26 mouse cellular contexts compared by ENCODE assay signal in the genomic region with DNA sequence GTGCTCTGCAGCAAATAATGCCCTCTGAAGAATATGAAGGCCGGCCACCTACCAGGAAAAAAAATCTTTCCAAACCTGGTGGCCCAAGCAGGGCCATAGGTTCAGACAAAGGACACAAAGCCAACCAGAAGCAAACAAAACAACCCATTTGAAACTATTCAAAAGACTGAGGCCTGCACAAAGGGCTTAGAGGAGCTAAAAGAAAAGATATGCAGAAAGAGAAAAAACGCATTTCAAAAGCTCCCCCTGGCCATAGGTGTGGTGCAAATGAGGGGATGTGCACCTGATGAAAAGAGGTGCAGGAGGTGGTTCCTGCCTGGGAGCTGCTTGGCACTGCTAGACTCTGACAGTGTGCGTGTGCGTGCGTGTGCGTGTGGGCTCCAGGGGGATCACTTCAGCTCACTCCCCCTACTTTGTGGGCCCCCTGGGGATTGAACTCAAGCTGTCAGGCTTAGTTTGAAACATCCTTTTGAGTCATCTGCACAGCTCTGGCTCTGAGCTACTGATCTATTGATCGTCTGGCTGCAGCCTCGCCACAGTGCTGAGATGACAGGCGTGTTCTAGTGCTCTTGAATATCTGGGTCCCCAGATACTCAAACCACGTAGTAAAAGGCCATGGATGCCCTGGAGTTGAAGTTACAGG. TPM values are rescaled to one million over a fixed set of nuclear protein-coding genes. Genes with fewer than 3 reads are reported as not detected.
DNase-seq lines count a peak whose midpoint lies in the region; ATAC-seq and TF ChIP-seq lines count a peak whose summit lies in the region.
"Had no signal": no experiment of that assay in that cellular context is flagged by ENCODE, and none has a peak within 500 bp of the region (broad histone marks: within the 10 kb centered on the region; RNA-seq: fewer than 3 reads in every experiment).

No protein-coding gene starts in this region.

- 20% methylated on average over 10 of the region's 10 CpGs for WGBS in midbrain, embryonic 10.5 days
- WGBS in midbrain, embryonic 11.5 days, result 17% methylated on average over 10 of the region's 10 CpGs
- WGBS in forebrain, embryonic 12.5 days, result 5% methylated on average over 10 of the region's 10 CpGs

- H3K4me1 ChIP-seq in midbrain, embryonic 10.5 days, result peaks cover 42% of the 10 kb centered on the region
- peaks cover 15% of the 10 kb centered on the region for H3K4me1 ChIP-seq in midbrain, embryonic 11.5 days (ENCODE audit: control insufficient read depth, insufficient read depth, low read length)
- peaks cover 59% of the 10 kb centered on the region for H3K4me1 ChIP-seq in E14TG2a.4 (replicated peaks; ENCODE audit: low read depth, low read length)
- H3K4me1 ChIP-seq in forebrain, embryonic 12.5 days, result peaks cover 19% of the 10 kb centered on the region

- no peak overlapping the region for H3K4me2 ChIP-seq in midbrain, embryonic 11.5 days
- no peak overlapping the region for H3K4me2 ChIP-seq in forebrain, embryonic 12.5 days
- H3K4me2 ChIP-seq: embryonic facial prominence, embryonic 12.5 days; limb, embryonic 15.5 days; liver, embryonic 15.5 days; lung, embryonic 15.5 days; stomach, embryonic 15.5 days had no signal

- no peak for ATAC-seq in midbrain, embryonic 11.5 days (ENCODE audit: low FRiP score)
- ATAC-seq in forebrain, embryonic 12.5 days (ENCODE audit: low FRiP score), result no peak
- no peak for ATAC-seq in CD4-positive, CD25-positive, alpha-beta regulatory T cell, adult 4 months
- ATAC-seq: inflammation-experienced regulatory T-cells, adult 6 months had no signal

- no peaks in the 10 kb centered on the region for H3K9me3 ChIP-seq in midbrain, embryonic 10.5 days (replicated peaks)
- no peaks in the 10 kb centered on the region for H3K9me3 ChIP-seq in midbrain, embryonic 11.5 days (ENCODE audit: control insufficient read depth, low read length)
- no peaks in the 10 kb centered on the region for H3K9me3 ChIP-seq in E14TG2a.4 (ENCODE audit: low read length)
- no peaks in the 10 kb centered on the region for H3K9me3 ChIP-seq in forebrain, embryonic 12.5 days
- H3K9me3 ChIP-seq: embryonic facial prominence, embryonic 12.5 days; heart, embryonic 10.5 days; limb, embryonic 15.5 days; liver, embryonic 15.5 days; lung, embryonic 15.5 days; stomach, embryonic 15.5 days had no signal

- peak; percentile 20 for DNase-seq in midbrain, embryonic 10.5 days (ENCODE audit: low spot score)
- DNase-seq in midbrain, embryonic 11.5 days (ENCODE audit: low spot score, missing footprints), result no peak
- peak; percentile 99 for DNase-seq in R1 (ENCODE audit: low read depth, low spot score)
- DNase-seq in induced T-regulatory cell, adult 2 months (ENCODE audit: low read depth), result peak; percentile 36
- DNase-seq in heart, adult 18-20 months, result no peak
- DNase-seq: adrenal gland, postnatal 25 days; cerebellum, adult 9-10 months; gastrocnemius, adult 2 months; kidney, adult 18-20 months; left cerebral cortex, postnatal 4 days; lung, postnatal 36 days; right cerebral cortex, postnatal 25 days; thymus, adult 2 months; thymus, postnatal 4 days had no signal

- H3K4me3 ChIP-seq in midbrain, embryonic 10.5 days, result no peak overlapping the region
- no peak overlapping the region for H3K4me3 ChIP-seq in midbrain, embryonic 11.5 days (ENCODE audit: low read depth, low read length)
- H3K4me3 ChIP-seq in E14TG2a.4 (replicated peaks; ENCODE audit: low read length), result 0 out of 2 replicates have a peak overlapping the region, but pooled peaks have one; percentile 1
- no peak overlapping the region for H3K4me3 ChIP-seq in forebrain, embryonic 12.5 days (replicated peaks)
- H3K4me3 ChIP-seq: embryonic facial prominence, embryonic 12.5 days; gastrocnemius, adult 2 months; heart, embryonic 10.5 days; limb, embryonic 15.5 days; liver, embryonic 15.5 days; lung, embryonic 15.5 days; stomach, embryonic 15.5 days had no signal

- no peak overlapping the region for H3K9ac ChIP-seq in midbrain, embryonic 11.5 days (ENCODE audit: low read length)
- no peak overlapping the region for H3K9ac ChIP-seq in forebrain, embryonic 12.5 days
- H3K9ac ChIP-seq: embryonic facial prominence, embryonic 12.5 days; limb, embryonic 15.5 days; liver, embryonic 15.5 days; lung, embryonic 15.5 days; stomach, embryonic 15.5 days had no signal

- TF ChIP-seq CTCF in E14TG2a.4 (conservative IDR thresholded peaks at IDR 0.05; ENCODE audit: low read length), result no peak

- no peaks in the 10 kb centered on the region for H3K36me3 ChIP-seq in midbrain, embryonic 10.5 days
- no peaks in the 10 kb centered on the region for H3K36me3 ChIP-seq in midbrain, embryonic 11.5 days (ENCODE audit: control insufficient read depth, insufficient read depth, low read length)
- peaks cover 13% of the 10 kb centered on the region for H3K36me3 ChIP-seq in E14TG2a.4 (ENCODE audit: insufficient read depth, low read length)
- H3K36me3 ChIP-seq in forebrain, embryonic 12.5 days (replicated peaks), result no peaks in the 10 kb centered on the region
- H3K36me3 ChIP-seq: embryonic facial prominence, embryonic 12.5 days; heart, embryonic 10.5 days; limb, embryonic 15.5 days; liver, embryonic 15.5 days; lung, embryonic 15.5 days; stomach, embryonic 15.5 days had no signal

- H3K27me3 ChIP-seq in midbrain, embryonic 10.5 days (ENCODE audit: low read depth, poor library complexity, severe bottlenecking), result peaks cover 41% of the 10 kb centered on the region
- H3K27me3 ChIP-seq in midbrain, embryonic 11.5 days (ENCODE audit: control insufficient read depth, insufficient read depth, low read length), result peaks cover 27% of the 10 kb centered on the region
- H3K27me3 ChIP-seq in E14TG2a.4 (ENCODE audit: insufficient read depth, low read length), result no peaks in the 10 kb centered on the region
- peaks cover 48% of the 10 kb centered on the region for H3K27me3 ChIP-seq in forebrain, embryonic 12.5 days

- no peak overlapping the region for H3K27ac ChIP-seq in midbrain, embryonic 10.5 days (replicated peaks)
- H3K27ac ChIP-seq in midbrain, embryonic 11.5 days (ENCODE audit: low read depth, low read length), result no peak overlapping the region
- no peak overlapping the region for H3K27ac ChIP-seq in forebrain, embryonic 12.5 days
- H3K27ac ChIP-seq: embryonic facial prominence, embryonic 12.5 days; heart, embryonic 10.5 days; kidney, postnatal 0 days; limb, embryonic 15.5 days; liver, embryonic 15.5 days; lung, embryonic 15.5 days; stomach, embryonic 15.5 days had no signal

RNA-seq across cellular contexts. Expression of gene Klf2, which starts 2.7 kb away (rescaled TPM):
- 4.0 and 4.1 TPM in 2 replicates for polyA plus RNA-seq in midbrain, embryonic 10.5 days (2016; fragmentation: Nextera tagmentation; extraction: Ambion mirVana)
- 5.0 and 6.5 TPM in 2 replicates for polyA plus RNA-seq in midbrain, embryonic 11.5 days (2014; fragmentation: Nextera tagmentation; extraction: Ambion mirVana)
- 4.6 and 5.0 TPM in 2 replicates for polyA plus RNA-seq in forebrain, embryonic 12.5 days (2016; fragmentation: Nextera tagmentation; extraction: Ambion mirVana)
- polyA plus RNA-seq in CD4-positive, CD25-positive, alpha-beta regulatory T cell, adult 4 months (2017; shearing (Covaris generic)), result 10 to 100 TPM; 17.1 to 31.0 TPM
- total RNA-seq in heart, adult 18-20 months (2021), result 10 to 100 TPM; 74.3 to 76.9 TPM
- total RNA-seq: MEL had no signal

RNA-seq across cellular contexts. Expression of gene Gm10282, which starts 11.1 kb away (rescaled TPM):
- polyA plus RNA-seq in midbrain, embryonic 10.5 days (2016; fragmentation: Nextera tagmentation; extraction: Ambion mirVana), result 38.0 and 38.7 TPM in 2 replicates
- polyA plus RNA-seq in midbrain, embryonic 11.5 days (2014; fragmentation: Nextera tagmentation; extraction: Ambion mirVana), result 39.3 and 42.3 TPM in 2 replicates
- 34.4 and 36.6 TPM in 2 replicates for polyA plus RNA-seq in forebrain, embryonic 12.5 days (2016; fragmentation: Nextera tagmentation; extraction: Ambion mirVana)
- 10 to 100 TPM in 1 of 2 experiments, 1 to 10 TPM in 1; 7.1 to 12.4 TPM for polyA plus RNA-seq in CD4-positive, CD25-positive, alpha-beta regulatory T cell, adult 4 months (2017; shearing (Covaris generic))
- 1 to 10 TPM; 5.9 to 9.5 TPM for total RNA-seq in heart, adult 18-20 months (2021)

Comparison
In these comparisons a context has a peak if more than half of its experiments do, and no peak if none do; other contexts are left out.
1. DNase-seq: peak in midbrain, embryonic 10.5 days (single experiment), R1 (single experiment) and induced T-regulatory cell, adult 2 months (single experiment); none in midbrain, embryonic 11.5 days (single experiment) and heart, adult 18-20 months (0 of 2).